Mouse (Mus musculus): ENCODE measurements at regions not wholly inside any gene's neighbourhood (a gene's known extent, or its start where the extent isn't known, plus 50 kb on each side); places are given as distances from the start of the nearest gene placed in this dataset.
"Not testable (repeated sequence)": the region's sequence is repeated elsewhere in the genome, so short reads cannot be mapped to it uniquely, and the experiment has no call there.

DNA sequence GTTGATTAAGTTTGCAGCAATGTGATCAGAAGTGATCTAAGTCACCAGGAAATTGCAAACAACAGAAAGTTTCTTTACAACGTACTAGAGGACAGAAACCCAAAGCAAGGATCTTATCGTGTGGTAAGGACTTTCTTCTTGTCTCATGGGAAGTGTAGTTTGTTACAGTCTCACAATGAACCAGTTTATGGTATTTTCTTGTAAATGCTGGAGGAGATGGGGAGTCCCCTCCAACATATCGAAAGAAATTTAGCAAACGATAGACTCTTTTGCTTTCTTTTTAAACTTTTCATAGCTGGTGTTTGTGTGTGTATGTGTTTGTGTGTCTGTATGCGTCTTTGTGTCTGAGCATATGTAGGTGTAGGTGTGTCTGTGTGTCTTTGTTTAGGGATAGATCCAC, 453.0 kb upstream of the Dab2 start:
- intact Hi-C loops (cut with DNase I) = no loop called here

DNA sequence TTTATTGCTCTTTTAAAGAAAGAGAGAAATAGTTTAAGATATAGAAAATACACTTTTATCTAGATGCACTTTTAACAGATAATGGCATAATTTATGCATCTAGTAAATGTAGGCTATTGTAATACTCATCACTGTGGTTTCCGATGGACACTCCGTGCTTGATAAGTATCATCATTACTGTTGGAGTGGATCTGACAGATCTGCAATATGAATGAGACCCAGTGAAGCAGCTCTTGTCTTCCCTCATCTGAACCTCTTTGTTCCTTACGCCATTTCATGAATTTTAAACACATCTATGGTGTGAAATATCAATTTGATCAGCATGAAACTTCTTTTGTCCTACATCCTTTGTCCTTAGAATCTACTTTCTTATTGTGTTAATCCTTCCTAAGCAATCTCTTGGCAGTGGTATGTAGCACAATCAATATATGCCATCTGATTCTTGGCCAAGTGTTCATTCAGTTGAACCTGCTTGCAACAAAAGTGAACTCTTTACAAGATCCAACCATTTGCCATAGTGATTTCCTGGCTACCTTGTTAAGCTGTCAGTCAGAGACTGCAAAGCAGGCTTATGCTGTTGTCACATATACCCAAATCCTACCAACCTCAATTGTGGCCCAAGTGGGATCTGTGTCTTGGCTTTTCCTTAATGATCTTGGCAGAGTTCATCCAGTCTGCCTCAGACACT, 452.0 kb upstream of the Dab2 start:
- intact Hi-C loops (cut with DNase I) = no loop called here

DNA sequence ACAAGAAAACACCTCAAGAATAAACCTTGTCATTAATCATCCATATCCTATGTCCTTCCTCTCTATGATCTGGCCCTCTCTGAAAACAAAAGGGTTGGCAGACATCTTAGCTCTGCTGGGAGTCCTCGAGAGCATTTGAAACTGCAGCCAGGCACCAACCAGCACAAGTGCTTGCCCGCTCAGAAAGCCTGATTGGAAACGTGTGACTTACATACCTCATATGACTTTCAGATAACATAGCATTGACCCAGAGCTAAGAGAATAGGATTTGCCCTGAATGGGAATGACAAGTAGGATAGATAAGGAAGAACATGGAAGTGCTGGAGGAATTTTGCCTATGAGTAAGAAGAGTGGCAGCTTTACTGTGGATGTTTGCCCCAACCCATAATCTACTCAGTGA, 447.1 kb upstream of the Dab2 start:
- intact Hi-C loops (cut with DNase I) = no loop called here

DNA sequence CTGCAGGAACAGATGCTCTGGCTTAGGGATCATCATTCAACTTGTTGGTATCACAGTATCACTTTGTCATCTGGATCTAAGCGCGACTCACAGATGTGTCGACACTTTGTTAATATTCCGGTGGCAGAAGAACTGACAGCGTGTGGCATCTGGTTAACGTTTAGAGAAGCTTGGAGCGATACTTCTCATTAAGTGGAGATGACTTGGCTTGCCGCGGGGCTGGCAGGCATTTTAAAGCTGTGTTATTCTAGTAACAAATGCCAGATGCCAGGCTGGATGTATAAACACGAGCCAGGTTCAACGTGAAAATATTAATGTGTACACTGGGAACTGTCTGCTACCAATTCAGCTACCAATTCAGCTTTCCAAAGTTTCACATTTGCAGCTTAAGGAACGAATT, 430.3 kb upstream of the Dab2 start:
- intact Hi-C loops (cut with DNase I) = no loop called here

DNA sequence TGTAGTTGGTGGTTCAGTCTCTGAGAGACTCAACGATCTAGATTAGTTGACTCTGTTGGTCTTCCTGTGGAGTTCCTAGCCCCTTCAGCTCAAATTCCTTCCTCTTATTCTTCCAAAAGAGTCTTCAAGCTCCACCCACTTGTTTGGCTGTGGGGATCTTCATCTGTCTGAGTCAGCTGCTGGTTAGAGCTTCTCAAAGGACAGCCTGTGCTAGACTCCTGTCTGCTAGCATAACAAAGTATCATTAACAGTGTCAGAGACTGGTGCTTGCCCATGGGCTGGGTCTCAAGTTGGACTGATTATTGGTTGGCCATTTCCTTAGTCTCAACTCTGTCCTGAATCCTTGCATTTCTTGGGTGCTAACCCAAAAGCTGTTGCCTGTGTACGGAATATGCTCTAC, 429.7 kb upstream of the Dab2 start:
- intact Hi-C loops (cut with DNase I) = no loop called here

DNA sequence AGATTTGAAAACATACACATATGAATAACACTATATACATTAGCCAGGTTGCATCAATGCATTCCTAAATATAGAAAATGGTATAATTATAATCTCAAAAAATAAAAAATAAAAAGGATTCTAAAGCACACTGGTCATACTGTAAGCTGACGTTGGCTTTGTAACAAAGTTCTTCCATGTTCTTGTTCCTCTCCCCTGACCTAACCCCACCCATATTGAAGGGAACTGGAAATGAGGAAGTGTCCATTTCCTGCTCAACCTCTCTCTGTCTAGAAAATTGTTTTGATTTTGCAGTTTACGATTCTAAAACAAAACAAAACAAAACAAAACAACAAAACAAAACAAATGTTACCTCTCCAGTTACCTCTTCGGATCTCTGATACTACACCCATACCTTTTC, 427.5 kb upstream of the Dab2 start:
- intact Hi-C loops (cut with DNase I) = no loop called here

DNA sequence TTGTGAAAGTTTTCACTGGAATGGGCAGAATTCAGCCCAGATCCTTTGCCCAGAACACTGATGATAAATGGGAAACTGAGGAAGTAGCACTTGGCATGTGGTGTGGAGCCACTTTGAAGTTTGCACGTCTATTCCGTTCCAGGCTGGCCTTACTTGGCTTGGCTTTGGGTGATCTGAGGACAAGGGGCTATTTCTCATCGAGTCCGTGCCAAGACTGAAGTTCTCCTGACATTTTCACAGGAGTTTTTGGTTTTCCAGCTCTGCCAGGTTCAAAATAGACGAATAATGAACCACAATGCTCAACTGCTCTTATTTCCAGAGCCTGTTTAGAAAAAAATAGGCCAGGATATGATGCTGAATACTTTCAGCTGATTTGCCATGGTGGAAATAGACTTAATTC, 421.8 kb upstream of the Dab2 start:
- intact Hi-C loops (cut with DNase I) = no loop called here

DNA sequence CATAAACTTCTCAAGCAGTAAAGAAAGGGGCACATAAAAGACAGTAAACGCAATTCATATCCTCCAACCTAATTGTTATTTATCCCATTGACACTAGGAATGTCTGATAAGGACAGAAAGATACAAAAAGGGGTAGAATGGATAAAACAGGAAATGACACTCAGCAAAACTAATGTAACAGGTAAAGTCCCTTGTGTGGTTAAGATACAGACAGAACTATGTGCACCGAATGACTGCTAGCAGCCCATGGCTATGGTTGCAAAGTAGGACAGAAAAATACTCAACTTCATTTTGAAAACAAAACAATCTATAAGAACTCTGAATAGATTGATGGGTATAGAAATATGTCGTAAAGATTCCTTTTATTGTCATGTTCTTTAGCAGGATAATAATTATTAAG, 408.4 kb upstream of the Dab2 start:
- intact Hi-C loops (cut with DNase I) = no loop called here

DNA sequence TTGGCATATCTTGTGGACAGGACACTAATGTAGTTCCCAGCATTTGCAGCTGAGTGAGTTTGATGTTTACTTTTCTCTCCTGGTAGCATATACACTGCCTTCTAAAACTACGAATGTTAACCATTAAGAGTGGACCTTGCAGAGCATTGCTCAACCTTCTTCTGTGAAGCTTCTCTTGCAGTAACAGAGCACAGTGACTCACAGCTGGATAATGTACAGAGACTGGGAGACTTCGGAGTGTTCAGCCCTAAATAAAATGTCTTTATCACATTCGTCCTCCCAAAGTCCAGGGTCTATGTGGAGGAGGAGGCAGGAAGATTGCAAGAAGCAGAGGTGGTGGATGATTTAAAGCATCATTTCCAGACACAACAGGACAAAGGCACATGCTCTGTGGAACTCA, 407.6 kb upstream of the Dab2 start:
- intact Hi-C loops (cut with DNase I) = no loop called here

DNA sequence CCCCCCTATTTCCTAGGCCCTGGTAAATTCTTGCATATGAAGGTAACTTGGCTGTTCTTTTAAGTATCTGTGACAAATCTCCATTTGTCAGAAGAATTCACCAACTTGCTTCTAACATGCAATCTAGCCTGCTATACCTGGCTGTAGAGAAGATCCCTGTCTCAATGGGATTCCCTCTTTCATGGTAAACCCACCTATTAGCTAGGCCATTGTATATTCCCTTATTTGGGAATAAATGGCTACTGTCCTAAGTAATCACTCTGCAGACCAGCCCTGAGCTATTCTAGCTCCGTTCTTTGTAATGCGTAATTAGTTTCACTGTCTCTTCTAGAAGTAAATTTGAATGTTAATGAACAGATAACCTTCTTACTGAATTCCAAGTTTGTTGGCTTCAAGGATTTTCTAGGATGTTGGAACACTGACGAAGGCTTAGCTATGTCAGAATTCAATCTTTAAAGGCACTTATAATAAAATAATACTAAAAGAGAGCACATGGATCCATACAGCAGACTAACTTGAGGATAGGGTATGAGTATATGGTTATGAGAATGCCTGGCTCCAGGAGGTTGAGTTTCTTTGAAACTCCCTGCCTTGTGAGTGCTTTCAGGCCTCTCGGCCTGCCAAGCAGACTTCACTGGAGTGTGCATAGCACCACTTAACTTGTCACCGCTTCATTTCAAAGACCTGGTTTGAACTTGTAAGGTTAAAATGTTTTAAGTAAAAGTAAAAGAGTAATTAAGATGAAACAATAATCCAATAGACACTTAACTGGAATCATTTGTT, 403.7 kb upstream of the Dab2 start:
- intact Hi-C loops (cut with DNase I) = not testable (repeated sequence)

DNA sequence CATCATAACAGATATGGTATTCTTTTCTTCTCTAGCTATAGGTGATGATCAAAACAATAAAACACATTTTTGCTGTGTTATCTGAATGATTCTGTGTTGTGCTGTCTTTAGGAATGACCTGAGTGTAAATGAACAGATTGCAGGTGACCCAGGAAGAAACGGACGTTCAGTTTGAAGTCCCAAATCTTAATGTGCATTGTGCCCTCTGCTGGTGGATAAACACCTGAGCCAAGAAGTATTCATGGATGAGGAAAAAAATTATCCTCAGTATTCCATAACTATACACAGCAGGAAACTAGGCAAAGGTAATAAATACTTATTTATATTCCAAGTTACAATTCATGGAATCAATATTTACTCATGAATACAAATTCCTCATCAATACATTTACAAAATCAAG, 384.3 kb upstream of the Dab2 start:
- intact Hi-C loops (cut with DNase I) = loop anchor here (1.0 kb wide), 1 partner anchor 679 kb away; no protein-coding TSS in a partner anchor

DNA sequence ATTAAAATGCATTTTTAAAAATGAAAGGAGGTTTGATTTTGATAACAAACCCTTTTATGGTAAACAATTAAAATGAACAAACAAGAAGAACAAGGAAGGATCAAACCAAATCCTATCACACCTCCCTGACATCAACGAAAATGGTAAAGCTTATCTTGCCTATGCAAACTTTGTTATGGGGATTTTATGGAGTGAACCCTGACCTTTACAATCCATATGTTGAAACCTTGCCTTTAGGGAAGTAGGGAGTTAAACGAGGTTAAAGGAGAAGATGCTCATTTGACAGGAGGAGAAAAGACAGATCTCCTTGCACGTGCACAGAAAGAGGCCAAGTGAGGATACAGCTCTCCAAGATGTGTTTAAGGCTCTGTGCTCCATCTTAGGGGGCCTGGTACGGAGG, 379.5 kb upstream of the Dab2 start:
- intact Hi-C loops (cut with DNase I) = no loop called here

DNA sequence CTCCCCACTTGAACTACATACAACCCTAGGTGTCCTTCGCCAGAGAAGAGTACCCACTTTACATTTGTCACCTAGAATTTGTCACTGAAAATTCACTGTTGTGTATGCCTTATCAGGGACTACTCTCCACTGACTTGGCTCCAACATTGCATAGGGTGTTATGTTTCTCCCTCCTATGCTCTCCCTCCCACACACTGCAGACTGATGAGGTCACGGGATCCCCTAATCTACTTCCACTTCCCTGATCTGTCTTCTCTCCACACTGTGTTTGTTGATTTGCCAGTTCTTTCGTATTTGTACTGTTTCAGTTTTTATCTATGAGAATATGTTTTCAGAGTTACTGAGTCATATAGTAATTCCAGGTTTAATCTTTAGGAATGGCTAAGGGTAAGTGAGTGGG, 371.8 kb upstream of the Dab2 start:
- intact Hi-C loops (cut with DNase I) = no loop called here

DNA sequence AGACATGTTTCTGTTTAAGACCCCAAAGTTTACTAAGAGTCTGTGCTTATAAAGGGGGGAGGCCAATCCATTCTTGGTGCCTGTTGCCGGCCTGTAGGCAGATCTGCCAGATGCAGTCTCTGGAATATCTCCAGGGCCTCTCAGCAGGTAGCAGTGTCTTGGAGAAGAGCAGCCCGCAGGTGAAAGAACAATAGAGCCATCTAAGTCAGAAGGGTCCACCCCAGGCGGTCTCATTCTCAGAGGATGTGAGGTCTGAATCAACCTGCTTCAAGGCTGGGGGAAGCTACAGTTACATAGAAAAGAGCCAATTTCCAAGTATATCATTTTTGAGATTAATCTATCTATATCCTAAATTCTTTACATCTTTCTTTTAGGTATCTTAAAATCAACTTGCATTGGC, 366.0 kb upstream of the Dab2 start:
- intact Hi-C loops (cut with DNase I) = no loop called here

DNA sequence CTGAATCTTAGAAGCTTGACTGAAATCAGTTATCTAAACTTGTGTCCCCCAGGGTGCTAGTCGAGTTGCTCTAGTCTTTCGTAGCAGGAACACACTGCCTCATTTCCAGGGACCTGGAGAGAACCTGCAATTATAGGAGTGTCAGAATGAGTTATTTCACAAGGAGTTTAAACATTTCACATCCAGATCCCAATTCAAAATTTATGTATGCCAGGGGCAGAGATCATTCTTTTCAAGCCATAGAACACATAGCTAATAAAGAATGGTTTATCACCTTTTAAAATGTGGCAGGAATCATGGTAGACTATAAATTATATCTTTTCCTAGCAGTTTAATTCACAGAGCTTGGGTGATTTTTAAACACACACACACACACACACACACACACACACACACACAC, 358.6 kb upstream of the Dab2 start:
- intact Hi-C loops (cut with DNase I) = no loop called here

DNA sequence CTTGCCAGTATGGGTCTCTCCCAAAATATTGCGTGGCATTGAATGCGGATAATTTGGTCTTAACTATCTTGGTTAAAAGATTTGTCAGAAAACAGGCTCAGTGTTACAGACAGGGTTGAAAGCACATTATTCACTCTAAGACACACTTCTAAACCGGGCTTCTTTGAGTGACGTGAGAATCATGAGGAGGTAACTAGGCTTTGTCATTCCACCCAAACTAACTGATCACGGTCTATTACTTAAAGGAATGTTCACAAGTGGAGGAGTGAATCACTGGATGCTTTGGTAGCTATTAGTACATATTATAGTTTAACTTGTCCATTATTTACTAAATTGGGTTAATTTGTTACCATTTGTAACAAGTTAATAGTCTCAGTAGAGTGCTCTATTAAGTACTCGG, 352.9 kb upstream of the Dab2 start:
- intact Hi-C loops (cut with DNase I) = no loop called here

DNA sequence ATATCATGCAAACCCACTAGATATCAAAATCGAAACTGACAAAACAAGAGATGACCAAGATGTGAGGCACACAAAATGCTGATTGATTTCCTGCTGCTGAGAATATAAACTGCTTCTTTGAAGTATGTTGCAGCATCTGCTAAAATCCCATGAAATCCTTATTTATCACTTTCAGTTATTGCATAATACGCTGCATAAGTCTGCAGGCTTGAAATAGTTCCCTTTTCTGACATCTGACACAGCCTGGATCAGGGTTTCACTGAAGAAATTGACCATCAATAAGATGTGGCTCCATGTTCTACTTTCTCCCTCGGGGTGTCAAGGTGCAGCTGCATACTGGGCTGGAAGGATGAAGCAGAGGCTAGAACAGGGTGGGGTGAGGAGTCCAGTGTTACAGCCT, 348.7 kb upstream of the Dab2 start:
- intact Hi-C loops (cut with DNase I) = no loop called here

DNA sequence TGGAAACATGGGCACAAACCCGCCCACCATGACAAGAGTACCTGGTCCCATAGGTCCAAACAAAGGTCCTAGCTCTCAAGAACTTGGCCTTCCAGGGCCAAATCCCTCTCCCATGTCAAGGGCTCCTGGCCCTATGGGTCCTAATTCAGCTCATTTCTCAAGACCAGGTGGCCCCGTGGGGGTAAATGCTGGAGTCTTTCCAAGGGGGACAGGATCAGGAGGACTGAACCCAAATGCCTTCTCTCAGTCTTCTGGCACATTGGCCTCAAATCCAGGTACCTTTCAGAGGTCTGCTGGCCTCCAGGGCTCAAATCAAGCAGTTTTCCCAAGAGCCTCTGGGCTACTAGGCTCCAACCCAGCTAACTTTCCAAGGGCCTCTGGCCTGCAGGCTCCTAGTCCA, 347.9 kb upstream of the Dab2 start:
- intact Hi-C loops (cut with DNase I) = not testable (repeated sequence)

DNA sequence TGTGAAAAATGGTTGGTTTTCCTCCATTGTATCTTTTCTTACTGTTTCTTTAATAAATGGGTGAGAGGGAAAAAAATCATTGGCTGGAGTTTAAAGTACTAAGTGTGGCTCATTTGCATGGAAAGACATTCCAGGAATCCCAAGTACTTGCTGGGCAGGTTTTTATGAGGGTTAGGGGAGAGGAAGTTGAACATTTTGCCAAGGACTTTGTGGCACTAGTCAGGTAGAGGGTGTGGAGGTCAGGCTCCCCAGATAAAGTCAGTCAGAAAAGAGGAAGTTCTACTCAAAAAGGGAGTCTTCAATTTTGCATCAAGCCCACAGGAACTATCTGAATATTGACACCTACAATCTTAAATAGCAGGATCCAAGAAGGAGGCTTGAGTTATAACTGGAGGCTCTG, 346.5 kb upstream of the Dab2 start:
- intact Hi-C loops (cut with DNase I) = no loop called here

DNA sequence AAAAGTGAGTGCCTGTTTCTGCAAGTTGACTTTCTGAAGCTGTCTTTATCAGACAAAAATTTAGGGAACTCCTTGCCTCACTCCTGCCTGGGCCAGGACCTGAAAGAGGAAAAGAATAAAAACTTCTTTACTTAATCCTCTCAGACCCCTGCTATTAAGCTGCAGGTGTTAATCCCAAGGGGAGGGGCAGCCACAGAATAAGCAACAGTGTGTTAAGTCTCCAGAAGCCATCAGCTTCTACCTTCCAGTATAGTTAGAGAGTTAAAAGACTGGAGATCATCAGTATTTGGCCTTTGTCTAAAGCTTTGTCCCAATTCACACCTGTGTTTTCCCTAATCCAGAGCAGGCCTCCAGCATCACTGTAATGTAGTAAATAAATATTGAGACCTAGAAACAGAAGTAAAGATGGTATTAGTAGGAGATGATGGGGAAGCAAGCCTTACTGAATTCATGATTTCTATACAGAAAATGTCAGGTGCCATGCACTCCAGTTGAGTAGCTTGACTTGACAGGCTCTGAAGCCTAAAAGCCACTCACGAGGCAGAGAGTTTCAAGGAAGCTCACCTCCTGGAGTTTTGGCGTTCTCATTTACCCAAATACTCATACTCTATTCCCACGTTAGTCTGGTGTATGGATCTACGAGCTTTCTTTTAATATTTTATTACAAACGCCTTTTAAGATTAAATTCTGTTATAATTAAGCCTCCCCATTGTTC, 308.1 kb upstream of the Dab2 start:
- intact Hi-C loops (cut with DNase I) = no loop called here

DNA sequence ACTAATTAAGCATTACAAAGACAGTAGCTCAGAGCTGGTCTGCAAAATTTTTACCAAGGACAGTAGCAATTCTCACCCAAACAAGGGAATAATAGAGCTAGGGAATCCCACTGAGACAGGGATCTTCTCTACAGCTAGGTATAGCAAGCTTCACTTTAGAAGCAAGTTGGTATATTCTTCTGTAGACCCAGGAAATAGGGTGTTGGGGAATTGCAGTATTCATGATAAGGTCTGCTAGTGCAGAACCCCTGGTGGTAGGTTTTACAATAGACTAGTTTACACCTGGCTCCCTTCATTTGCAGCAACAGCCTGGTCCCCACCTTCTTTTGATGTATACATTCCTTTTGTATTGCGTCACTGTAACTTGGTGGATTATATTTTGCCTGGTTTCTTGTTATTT, 307.4 kb upstream of the Dab2 start:
- intact Hi-C loops (cut with DNase I) = not testable (repeated sequence)

DNA sequence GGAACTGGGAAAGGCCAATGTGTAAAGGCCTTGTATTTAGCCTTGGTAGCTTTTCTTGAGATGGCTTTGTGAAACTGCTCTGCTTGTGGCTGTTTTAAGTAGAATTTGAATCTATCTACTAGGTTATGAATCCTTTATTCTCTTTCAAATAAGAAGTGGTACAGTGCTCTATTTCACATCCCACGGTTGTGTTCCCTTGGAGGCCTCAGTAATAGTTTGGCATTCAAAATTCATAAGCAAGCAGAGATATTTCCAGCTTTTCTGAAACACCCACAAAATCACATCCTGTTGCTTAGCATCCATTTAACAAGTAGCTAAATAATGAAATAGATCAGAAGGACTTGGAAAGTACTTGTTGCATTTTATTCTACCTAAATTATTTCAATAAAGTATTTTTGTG, 298.8 kb upstream of the Dab2 start:
- intact Hi-C loops (cut with DNase I) = no loop called here

DNA sequence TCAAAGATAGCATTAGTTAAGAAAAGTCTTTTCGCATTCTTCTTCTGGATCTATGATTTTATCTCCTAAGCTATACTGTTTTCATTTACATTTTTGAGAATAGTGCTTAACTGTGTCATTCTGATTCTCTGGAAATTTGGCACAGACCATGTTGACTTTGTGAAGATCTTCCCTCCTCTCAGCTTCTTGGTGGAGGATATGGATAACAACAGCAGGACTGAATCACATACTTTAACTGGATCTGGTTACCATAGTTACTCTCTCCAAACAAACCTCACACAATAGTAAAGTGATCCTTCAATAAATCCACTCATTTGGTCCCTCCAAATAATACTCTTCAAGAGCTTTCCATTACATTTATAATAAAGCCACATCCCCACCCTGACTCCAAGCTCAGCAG, 298.2 kb upstream of the Dab2 start:
- intact Hi-C loops (cut with DNase I) = no loop called here
